Mouse (Mus musculus): ENCODE measurements at regions not wholly inside any gene's neighbourhood (a gene's known extent, or its start where the extent isn't known, plus 50 kb on each side); places are given as distances from the start of the nearest gene placed in this dataset.
A peak's percentile ranks its signal among the peaks of the same experiment; 100 is the strongest.

DNA sequence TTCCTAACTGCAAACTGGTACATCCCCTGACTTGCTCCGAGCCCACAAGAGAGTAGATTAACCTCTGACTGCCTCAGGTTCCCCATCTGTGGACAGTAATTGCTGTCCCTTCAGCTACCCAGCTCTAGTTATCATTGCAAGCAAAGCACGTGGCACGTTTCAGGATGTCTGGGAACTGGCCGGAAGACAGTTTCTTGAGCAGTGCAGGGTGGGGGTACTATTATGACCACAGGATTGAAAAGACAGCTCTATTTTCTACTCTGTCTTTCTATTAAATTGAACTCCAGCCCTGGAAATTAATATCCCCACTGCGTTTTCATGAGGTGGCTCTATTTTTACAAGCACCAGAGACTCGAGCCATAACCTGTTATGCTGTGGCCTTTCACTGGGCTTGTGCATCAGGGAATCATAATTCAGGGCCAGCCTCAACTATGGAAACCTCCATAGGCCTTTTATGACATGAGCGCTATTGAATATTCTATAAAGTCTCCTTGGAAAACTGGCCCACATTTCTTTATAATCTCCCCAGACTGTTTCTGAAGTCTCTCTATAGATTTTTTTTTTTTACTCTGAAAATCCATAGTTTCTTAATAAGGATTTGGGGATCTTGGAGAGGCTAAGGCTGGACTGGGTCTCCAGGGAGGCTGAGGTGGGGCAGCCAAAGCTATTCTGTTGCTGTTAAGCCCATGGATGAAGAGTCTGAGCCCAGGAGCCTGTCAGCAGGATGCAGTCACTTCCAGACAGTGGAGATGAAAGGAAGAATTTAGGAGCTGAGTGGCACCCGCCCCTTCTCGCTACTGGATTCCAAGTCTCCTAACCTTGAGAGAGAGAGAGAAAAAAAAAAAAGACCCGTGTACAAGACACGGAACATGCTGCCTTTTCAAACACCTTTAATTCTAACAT lies 212.4 kb upstream of the Apob start:
- no peak overlapping the region for H3K4me3 ChIP-seq (ENCODE audit: insufficient read depth in 1 of 2, low read depth in 2 of 2, low read length in 2 of 2)
- H3K9me3 ChIP-seq (ENCODE audit: control insufficient read depth, low read length) = no peaks in the 10 kb centered on the region
- no peak overlapping the region for H3K9ac ChIP-seq (replicated peaks)
- no peak for DNase-seq (ENCODE audit: low read depth in 3 of 3, low spot score in 3 of 3)
- no peaks in the 10 kb centered on the region for H3K4me1 ChIP-seq (replicated peaks; ENCODE audit: control insufficient read depth in 2 of 2, insufficient read depth in 2 of 2, low read length in 1 of 2)
- H3K36me3 ChIP-seq (replicated peaks; ENCODE audit: control insufficient read depth, insufficient read depth, low read depth) = no peaks in the 10 kb centered on the region
- WGBS (ENCODE audit: insufficient replicate concordance) = 61% methylated on average over 11 of the region's 11 CpGs
- no peak overlapping the region for H3K4me2 ChIP-seq (ENCODE audit: low read depth)
- H3K27ac ChIP-seq = no peak overlapping the region
- no peak for ATAC-seq (ENCODE audit: insufficient read depth)
- H3K27me3 ChIP-seq (ENCODE audit: control insufficient read depth, insufficient read depth, low read length) = no peaks in the 10 kb centered on the region
- TF ChIP-seq EP300 (IDR thresholded peaks at IDR 0.05; ENCODE audit: low read depth) (no peak), CTCF (IDR thresholded peaks at IDR 0.05; ENCODE audit: low read depth) (no peak)

DNA sequence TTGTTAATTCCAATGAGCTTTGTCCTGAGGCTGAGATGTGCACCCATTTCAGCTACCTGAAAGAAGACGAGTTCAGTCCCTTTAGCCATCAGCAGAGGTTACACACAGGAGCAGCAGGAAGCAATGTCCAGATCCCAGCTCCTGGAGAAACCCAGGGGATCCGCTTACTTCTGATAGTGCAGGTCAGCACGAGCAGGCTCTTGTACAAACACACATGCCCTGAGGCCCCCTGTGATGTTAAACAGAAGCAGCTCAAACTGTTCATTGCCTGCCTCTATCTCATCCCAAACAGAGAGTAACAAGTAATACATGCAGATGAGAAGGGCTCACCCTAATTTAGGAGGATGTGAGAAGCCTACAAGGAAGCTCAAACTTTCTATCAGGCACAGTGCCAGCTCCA lies 203.3 kb upstream of the Apob start:
- Histone ChIP-seq H3K4me2 (ENCODE audit: low read depth) (no peak overlapping the region), H3K4me1 (replicated peaks; ENCODE audit: control insufficient read depth in 2 of 2, insufficient read depth in 2 of 2, low read length in 1 of 2) (no peaks in the 10 kb centered on the region), H3K27me3 (ENCODE audit: control insufficient read depth, insufficient read depth, low read length) (no peaks in the 10 kb centered on the region), H3K36me3 (replicated peaks; ENCODE audit: control insufficient read depth, insufficient read depth, low read depth) (no peaks in the 10 kb centered on the region), H3K9me3 (ENCODE audit: control insufficient read depth, low read length) (no peaks in the 10 kb centered on the region), H3K4me3 (ENCODE audit: insufficient read depth in 1 of 2, low read depth in 2 of 2, low read length in 2 of 2) (no peak overlapping the region), H3K9ac (replicated peaks) (no peak overlapping the region), H3K27ac (no peak overlapping the region)
- 52% methylated on average over 3 of the region's 3 CpGs for WGBS (ENCODE audit: insufficient replicate concordance)
- DNase-seq (ENCODE audit: low read depth in 3 of 3, low spot score in 3 of 3) = no peak
- ATAC-seq (ENCODE audit: insufficient read depth) = no peak
- TF ChIP-seq CTCF (IDR thresholded peaks at IDR 0.05; ENCODE audit: low read depth) = no peak
- TF ChIP-seq EP300 (IDR thresholded peaks at IDR 0.05; ENCODE audit: low read depth) = no peak

DNA sequence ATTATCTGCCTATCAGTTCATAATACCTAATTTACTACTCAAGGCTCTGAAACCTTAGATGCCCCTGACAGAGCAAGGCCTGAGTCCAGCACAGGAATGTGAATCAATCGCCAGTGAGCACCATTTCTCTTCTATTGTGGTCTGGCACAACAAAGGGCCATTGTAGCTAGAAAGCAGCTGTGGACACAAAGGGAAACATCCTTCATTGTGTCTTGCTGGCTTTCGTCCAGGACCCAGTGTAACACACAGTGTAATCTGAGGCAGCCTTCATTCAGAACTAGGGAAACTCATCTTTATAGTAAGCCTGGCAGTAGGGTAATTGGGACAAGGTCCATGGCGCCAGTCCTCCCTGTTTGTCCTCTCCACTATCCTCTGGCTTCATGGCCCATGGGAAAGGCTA lies 201.1 kb upstream of the Apob start:
- no peak overlapping the region for H3K27ac ChIP-seq
- ATAC-seq (ENCODE audit: insufficient read depth) (no peak), DNase-seq (ENCODE audit: low read depth in 3 of 3, low spot score in 3 of 3) (no peak)
- WGBS (ENCODE audit: insufficient replicate concordance) = 51% methylated on average over 3 of the region's 3 CpGs
- no peaks in the 10 kb centered on the region for H3K4me1 ChIP-seq (replicated peaks; ENCODE audit: control insufficient read depth in 2 of 2, insufficient read depth in 2 of 2, low read length in 1 of 2)
- no peaks in the 10 kb centered on the region for H3K27me3 ChIP-seq (ENCODE audit: control insufficient read depth, insufficient read depth, low read length)
- no peaks in the 10 kb centered on the region for H3K9me3 ChIP-seq (ENCODE audit: control insufficient read depth, low read length)
- no peaks in the 10 kb centered on the region for H3K36me3 ChIP-seq (replicated peaks; ENCODE audit: control insufficient read depth, insufficient read depth, low read depth)
- TF ChIP-seq CTCF (IDR thresholded peaks at IDR 0.05; ENCODE audit: low read depth) (no peak), EP300 (IDR thresholded peaks at IDR 0.05; ENCODE audit: low read depth) (no peak)
- no peak overlapping the region for H3K4me3 ChIP-seq (ENCODE audit: insufficient read depth in 1 of 2, low read depth in 2 of 2, low read length in 2 of 2)
- H3K9ac ChIP-seq (replicated peaks) = no peak overlapping the region
- no peak overlapping the region for H3K4me2 ChIP-seq (ENCODE audit: low read depth)

DNA sequence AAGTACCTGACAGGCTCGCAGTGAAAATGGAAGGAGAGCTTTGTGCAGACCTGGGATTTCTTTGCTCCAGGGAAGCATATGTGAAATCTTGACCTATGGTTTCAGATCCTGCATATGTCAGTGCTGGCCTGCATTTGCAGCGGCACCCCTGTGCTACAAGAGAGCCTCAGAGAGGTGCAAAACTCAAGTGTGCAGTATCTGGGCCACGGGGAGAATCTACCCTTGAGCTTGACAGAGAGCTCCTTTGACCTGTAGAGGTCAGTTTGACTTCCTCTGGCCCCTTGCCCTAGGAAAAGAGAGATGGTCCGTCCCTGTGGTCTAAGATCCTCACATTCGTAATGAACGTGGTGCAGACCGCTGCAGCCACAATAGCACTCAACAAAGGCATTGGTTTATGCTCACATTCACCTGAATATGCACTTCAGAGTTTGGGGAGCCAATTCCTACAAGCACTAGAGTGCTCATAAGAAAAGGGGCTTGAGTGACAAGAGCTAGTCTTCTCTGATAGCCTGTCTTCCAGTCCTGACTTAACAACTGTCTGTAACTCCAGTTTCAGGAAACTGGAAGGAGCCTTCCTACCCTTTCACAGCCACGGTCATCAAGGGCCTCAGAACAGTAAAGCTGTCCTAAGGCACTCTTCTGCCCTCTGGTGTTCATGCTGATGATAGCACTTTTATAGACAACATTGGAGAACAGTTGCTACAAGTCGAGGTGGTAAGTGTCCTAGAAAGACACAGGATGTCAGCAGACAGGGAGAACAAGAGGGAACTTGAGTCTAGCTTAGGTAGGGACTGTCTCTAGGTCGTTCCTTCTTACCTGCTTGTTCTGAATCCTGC lies 200.0 kb upstream of the Apob start:
- 41% methylated on average over 10 of the region's 10 CpGs for WGBS (ENCODE audit: insufficient replicate concordance)
- H3K27ac ChIP-seq = no peak overlapping the region
- H3K4me3 ChIP-seq (ENCODE audit: insufficient read depth in 1 of 2, low read depth in 2 of 2, low read length in 2 of 2) = no peak overlapping the region
- no peaks in the 10 kb centered on the region for H3K9me3 ChIP-seq (ENCODE audit: control insufficient read depth, low read length)
- DNase-seq (ENCODE audit: low read depth in 3 of 3, low spot score in 3 of 3) (peak; percentile 0 to 9 (median 2)), ATAC-seq (ENCODE audit: insufficient read depth) (no peak)
- H3K4me1 ChIP-seq (replicated peaks; ENCODE audit: control insufficient read depth in 2 of 2, insufficient read depth in 2 of 2, low read length in 1 of 2) = no peaks in the 10 kb centered on the region
- H3K36me3 ChIP-seq (replicated peaks; ENCODE audit: control insufficient read depth, insufficient read depth, low read depth) = no peaks in the 10 kb centered on the region
- no peaks in the 10 kb centered on the region for H3K27me3 ChIP-seq (ENCODE audit: control insufficient read depth, insufficient read depth, low read length)
- H3K4me2 ChIP-seq (ENCODE audit: low read depth) = no peak overlapping the region
- TF ChIP-seq EP300 (IDR thresholded peaks at IDR 0.05; ENCODE audit: low read depth) (no peak), CTCF (IDR thresholded peaks at IDR 0.05; ENCODE audit: low read depth) (peak; percentile 57)
- no peak overlapping the region for H3K9ac ChIP-seq (replicated peaks)

DNA sequence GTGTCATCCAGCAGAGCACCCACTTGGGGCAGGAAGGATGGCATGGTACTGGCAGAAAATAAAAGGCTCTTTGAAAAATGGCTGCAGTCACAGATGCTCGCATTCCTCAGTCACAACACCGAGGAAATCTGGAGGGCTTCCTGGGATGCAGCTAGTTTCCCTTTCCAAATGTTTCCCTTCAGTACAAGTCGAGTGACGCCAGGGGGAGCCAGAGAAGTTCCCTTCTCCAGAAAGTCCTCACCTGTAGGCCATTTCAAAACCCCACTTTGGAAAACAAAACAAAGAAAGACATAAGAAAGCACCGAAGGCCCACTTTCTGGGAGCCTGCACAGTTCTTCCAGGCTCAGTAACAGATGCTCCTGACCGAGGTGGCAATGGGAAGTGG lies 199.4 kb upstream of the Apob start:
- Histone ChIP-seq H3K9me3 (ENCODE audit: control insufficient read depth, low read length) (no peaks in the 10 kb centered on the region), H3K4me1 (replicated peaks; ENCODE audit: control insufficient read depth in 2 of 2, insufficient read depth in 2 of 2, low read length in 1 of 2) (no peaks in the 10 kb centered on the region), H3K4me2 (ENCODE audit: low read depth) (no peak overlapping the region), H3K36me3 (replicated peaks; ENCODE audit: control insufficient read depth, insufficient read depth, low read depth) (no peaks in the 10 kb centered on the region), H3K27me3 (ENCODE audit: control insufficient read depth, insufficient read depth, low read length) (no peaks in the 10 kb centered on the region), H3K4me3 (ENCODE audit: insufficient read depth in 1 of 2, low read depth in 2 of 2, low read length in 2 of 2) (no peak overlapping the region), H3K9ac (replicated peaks) (no peak overlapping the region), H3K27ac (no peak overlapping the region)
- ATAC-seq (ENCODE audit: insufficient read depth) = no peak
- WGBS (ENCODE audit: insufficient replicate concordance) = 24% methylated on average over 6 of the region's 6 CpGs
- no peak for TF ChIP-seq EP300 (IDR thresholded peaks at IDR 0.05; ENCODE audit: low read depth)
- TF ChIP-seq CTCF (IDR thresholded peaks at IDR 0.05; ENCODE audit: low read depth) = no peak
- DNase-seq (ENCODE audit: low read depth in 3 of 3, low spot score in 3 of 3) = no peak

Data from liver, embryonic 14.5 days (tissue).